Comparison of ENCODE assay signal across 14 mouse cellular contexts in genomic region chr12:84245683-84246082, GRCm38 (mm10). TPM values are rescaled to one million over a fixed set of nuclear protein-coding genes. Genes with fewer than 3 reads are reported as not detected.
DNase-seq lines count a peak whose midpoint lies in the region; ATAC-seq and TF ChIP-seq lines count a peak whose summit lies in the region.
"Had no signal": no experiment of that assay in that cellular context is flagged by ENCODE, and none has a peak within 500 bp of the region (broad histone marks: within the 10 kb centered on the region; RNA-seq: fewer than 3 reads in every experiment).

No protein-coding gene starts in this region.

- no peaks in the 10 kb centered on the region for H3K36me3 ChIP-seq in liver, postnatal 0 days (replicated peaks; ENCODE audit: insufficient read depth, low read length)
- no peaks in the 10 kb centered on the region for H3K36me3 ChIP-seq in liver, embryonic 12.5 days
- H3K36me3 ChIP-seq in small intestine, adult 2 months (ENCODE audit: control insufficient read depth, insufficient read depth, low read length), result no peaks in the 10 kb centered on the region
- H3K36me3 ChIP-seq in heart, embryonic 11.5 days (ENCODE audit: control insufficient read depth, insufficient read depth, low read length), result no peaks in the 10 kb centered on the region
- H3K36me3 ChIP-seq in kidney, embryonic 14.5 days (ENCODE audit: control insufficient read depth, insufficient read depth, low read length), result no peaks in the 10 kb centered on the region
- H3K36me3 ChIP-seq: embryonic facial prominence, embryonic 10.5 days; midbrain, embryonic 10.5 days had no signal

- TF ChIP-seq CTCF in liver, postnatal 0 days (IDR thresholded peaks at IDR 0.05; ENCODE audit: low read depth), result no peak
- TF ChIP-seq CTCF in small intestine, adult 2 months (IDR thresholded peaks at IDR 0.05; ENCODE audit: extremely low read depth, insufficient read length, insufficient replicate concordance, low read depth, low read length), result no peak

- H3K4me2 ChIP-seq in liver, postnatal 0 days (ENCODE audit: low read depth, low read length), result no peak overlapping the region
- H3K4me2 ChIP-seq in liver, embryonic 12.5 days, result no peak overlapping the region
- no peak overlapping the region for H3K4me2 ChIP-seq in heart, embryonic 11.5 days
- no peak overlapping the region for H3K4me2 ChIP-seq in kidney, embryonic 14.5 days (replicated peaks; ENCODE audit: low read depth, low read length)
- H3K4me2 ChIP-seq: liver, embryonic 11.5 days had no signal

- H3K4me1 ChIP-seq in liver, postnatal 0 days (ENCODE audit: insufficient read depth), result no peaks in the 10 kb centered on the region
- no peaks in the 10 kb centered on the region for H3K4me1 ChIP-seq in liver, embryonic 12.5 days
- H3K4me1 ChIP-seq in small intestine, adult 2 months (ENCODE audit: control insufficient read depth, insufficient read depth, insufficient read length, low read length), result peaks cover 15% of the 10 kb centered on the region; the same call in 1 of the 2 replicates
- H3K4me1 ChIP-seq in heart, embryonic 11.5 days (ENCODE audit: control insufficient read depth, insufficient read depth, low read length), result no peaks in the 10 kb centered on the region
- no peaks in the 10 kb centered on the region for H3K4me1 ChIP-seq in kidney, embryonic 14.5 days (ENCODE audit: control insufficient read depth, insufficient read depth, low read length)
- H3K4me1 ChIP-seq: embryonic facial prominence, embryonic 10.5 days; midbrain, embryonic 10.5 days had no signal

- TF ChIP-seq POLR2A in small intestine, adult 2 months (IDR thresholded peaks at IDR 0.05; ENCODE audit: low read depth, low read length), result no peak

- no peaks in the 10 kb centered on the region for H3K9me3 ChIP-seq in liver, postnatal 0 days (ENCODE audit: low read length)
- no peaks in the 10 kb centered on the region for H3K9me3 ChIP-seq in liver, embryonic 12.5 days (replicated peaks)
- H3K9me3 ChIP-seq in heart, embryonic 11.5 days (replicated peaks; ENCODE audit: control insufficient read depth, low read length), result no peaks in the 10 kb centered on the region
- no peaks in the 10 kb centered on the region for H3K9me3 ChIP-seq in kidney, embryonic 14.5 days (ENCODE audit: control insufficient read depth, low read length)
- H3K9me3 ChIP-seq: embryonic facial prominence, embryonic 10.5 days; midbrain, embryonic 10.5 days had no signal

- H3K27ac ChIP-seq in liver, postnatal 0 days (ENCODE audit: low read depth), result peak overlapping the region; percentile 5; the same call in 1 of the 2 replicates
- no peak overlapping the region for H3K27ac ChIP-seq in liver, embryonic 12.5 days
- H3K27ac ChIP-seq in small intestine, adult 2 months (ENCODE audit: insufficient read depth, low read depth, low read length), result peak overlapping the region; percentile 25
- no peak overlapping the region for H3K27ac ChIP-seq in heart, embryonic 11.5 days (ENCODE audit: low read depth, low read length)
- no peak overlapping the region for H3K27ac ChIP-seq in kidney, embryonic 14.5 days (ENCODE audit: low read depth, low read length)
- H3K27ac ChIP-seq: embryonic facial prominence, embryonic 10.5 days; midbrain, embryonic 10.5 days had no signal

- H3K27me3 ChIP-seq in liver, postnatal 0 days (ENCODE audit: insufficient read depth, low read length), result no peaks in the 10 kb centered on the region
- peaks cover 5% of the 10 kb centered on the region for H3K27me3 ChIP-seq in liver, embryonic 12.5 days (replicated peaks)
- no peaks in the 10 kb centered on the region for H3K27me3 ChIP-seq in small intestine, adult 2 months (ENCODE audit: control insufficient read depth, insufficient read depth, low read length)
- no peaks in the 10 kb centered on the region for H3K27me3 ChIP-seq in heart, embryonic 11.5 days (ENCODE audit: control insufficient read depth, insufficient read depth, low read length)
- H3K27me3 ChIP-seq in kidney, embryonic 14.5 days (ENCODE audit: control insufficient read depth, insufficient read depth, low read length), result no peaks in the 10 kb centered on the region

- no peak overlapping the region for H3K4me3 ChIP-seq in liver, postnatal 0 days (ENCODE audit: low read depth, low read length)
- H3K4me3 ChIP-seq in liver, embryonic 12.5 days, result no peak overlapping the region
- no peak overlapping the region for H3K4me3 ChIP-seq in small intestine, adult 2 months (ENCODE audit: low read depth, low read length)
- no peak overlapping the region for H3K4me3 ChIP-seq in heart, embryonic 11.5 days (ENCODE audit: low read depth, low read length)
- H3K4me3 ChIP-seq in kidney, embryonic 14.5 days (ENCODE audit: low read length), result no peak overlapping the region
- H3K4me3 ChIP-seq: embryonic facial prominence, embryonic 10.5 days; midbrain, embryonic 10.5 days had no signal

- DNase-seq in liver, postnatal 0 days, result no peak
- DNase-seq in ZHBTc4 (ENCODE audit: low read depth, low spot score), result peak; percentile 36
- peak; percentile 45 for DNase-seq in thymus, postnatal 4 days
- no peak for DNase-seq in heart, adult 8-10 months (ENCODE audit: low spot score)
- DNase-seq: cerebellum, postnatal 10 days; lung, postnatal 10 days; right cerebral cortex, postnatal 14 days had no signal

- WGBS in liver, postnatal 0 days (ENCODE audit: insufficient replicate concordance), result 60% methylated on average over 5 of the region's 5 CpGs
- 53% methylated on average over 5 of the region's 5 CpGs for WGBS in liver, embryonic 12.5 days (ENCODE audit: insufficient replicate concordance)
- WGBS in small intestine, adult 2 months, result 57% methylated on average over 5 of the region's 5 CpGs
- WGBS in heart, embryonic 11.5 days (ENCODE audit: insufficient replicate concordance), result 67% methylated on average over 5 of the region's 5 CpGs
- 73% methylated on average over 5 of the region's 5 CpGs for WGBS in kidney, embryonic 14.5 days

- no peak for ATAC-seq in liver, postnatal 0 days
- ATAC-seq in liver, embryonic 12.5 days, result no peak
- no peak for ATAC-seq in heart, embryonic 11.5 days (replicated peaks; ENCODE audit: insufficient number of reproducible peaks, low FRiP score, low TSS enrichment)
- ATAC-seq in kidney, embryonic 14.5 days (ENCODE audit: low FRiP score, low TSS enrichment), result no peak

- H3K9ac ChIP-seq in liver, postnatal 0 days (replicated peaks), result no peak overlapping the region
- H3K9ac ChIP-seq in liver, embryonic 12.5 days, result no peak overlapping the region
- H3K9ac ChIP-seq in heart, embryonic 11.5 days (ENCODE audit: low read depth, low read length), result no peak overlapping the region
- H3K9ac ChIP-seq in kidney, embryonic 14.5 days (ENCODE audit: low read depth, low read length), result no peak overlapping the region

- no peak for TF ChIP-seq EP300 in liver, postnatal 0 days (IDR thresholded peaks at IDR 0.05; ENCODE audit: low read depth)

RNA-seq across cellular contexts. Expression of gene Elmsan1, which starts 27.0 kb away (rescaled TPM):
- polyA plus RNA-seq in liver, postnatal 0 days (2015; fragmentation: Nextera tagmentation; extraction: Ambion mirVana), result 2.6 and 2.8 TPM in 2 replicates
- polyA plus RNA-seq in liver, embryonic 12.5 days (2016; fragmentation: Nextera tagmentation; extraction: Ambion mirVana), result 6.9 and 8.0 TPM in 2 replicates
- 8.9 and 25.9 TPM in 2 replicates for polyA plus RNA-seq in small intestine, adult 2 months (2012; rRNA removed)
- 5.9 and 7.1 TPM in 2 replicates for polyA plus RNA-seq in heart, embryonic 11.5 days (2014; fragmentation: Nextera tagmentation; extraction: Ambion mirVana)
- 10 to 100 TPM; 13.1 to 17.5 (median 14.5) TPM for total RNA-seq in heart, adult 8-10 months (2022)
- polyA plus RNA-seq in kidney, embryonic 14.5 days (2014; fragmentation: Nextera tagmentation; extraction: Ambion mirVana), result 5.8 and 9.3 TPM in 2 replicates

RNA-seq across cellular contexts. Expression of gene Ptgr2, which starts 39.3 kb away (rescaled TPM):
- polyA plus RNA-seq in liver, postnatal 0 days (2015; fragmentation: Nextera tagmentation; extraction: Ambion mirVana), result 28.0 and 30.2 TPM in 2 replicates
- polyA plus RNA-seq in liver, embryonic 12.5 days (2016; fragmentation: Nextera tagmentation; extraction: Ambion mirVana), result 34.9 and 35.0 TPM in 2 replicates
- 2.4 and 6.7 TPM in 2 replicates for polyA plus RNA-seq in small intestine, adult 2 months (2012; rRNA removed)
- 62.5 and 74.7 TPM in 2 replicates for polyA plus RNA-seq in heart, embryonic 11.5 days (2014; fragmentation: Nextera tagmentation; extraction: Ambion mirVana)
- total RNA-seq in heart, adult 8-10 months (2022), result 100 to 1,000 TPM; 216 to 264 (median 243) TPM
- polyA plus RNA-seq in kidney, embryonic 14.5 days (2014; fragmentation: Nextera tagmentation; extraction: Ambion mirVana), result 12.8 and 21.1 TPM in 2 replicates

Comparison
In these comparisons a context has a peak if more than half of its experiments do, and no peak if none do; other contexts are left out.
1. H3K27ac ChIP-seq: peak in liver, postnatal 0 days (single experiment) and small intestine, adult 2 months (single experiment); none in liver, embryonic 12.5 days (single experiment), heart, embryonic 11.5 days (single experiment) and kidney, embryonic 14.5 days (single experiment).
2. DNase-seq: peak in ZHBTc4 (single experiment) and thymus, postnatal 4 days (single experiment); none in liver, postnatal 0 days (single experiment) and heart, adult 8-10 months (single experiment).